Mouse (Mus musculus) right cerebral cortex, postnatal 4 days (tissue): ENCODE data around the gene Grn.

Experiments
- DNase-seq: peaks from one replicate; pipeline ENCODE4 v3.0.0-alpha.2; 2022

Grn gene

DNA sequence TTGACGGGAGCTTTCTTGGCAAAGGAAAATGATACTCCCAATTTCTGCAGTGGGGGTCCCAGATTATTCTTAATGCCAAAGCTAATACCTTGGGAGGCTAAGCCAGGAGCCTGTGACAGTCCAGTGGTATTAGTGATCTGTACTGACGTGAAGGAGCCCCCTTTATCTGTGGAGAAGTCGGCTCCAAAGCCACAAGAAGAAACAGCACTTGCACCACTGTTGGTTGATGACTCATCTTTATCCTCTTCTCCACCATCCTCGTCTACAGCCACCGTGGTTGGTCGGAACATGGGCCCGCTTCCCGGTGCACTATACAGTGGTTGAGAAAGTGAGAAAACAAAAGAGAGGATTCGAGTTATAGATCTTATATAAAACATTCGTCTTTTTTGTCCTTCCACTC, 51.7 kb downstream of the Grn start:
- DNase-seq = no peak
